Mouse (Mus musculus) gastrocnemius, postnatal 4 days (tissue): Measurements from ENCODE around the gene Mast4. TPM values are rescaled to one million over a fixed set of nuclear protein-coding genes. Genes with fewer than 3 reads are reported as not detected.
A peak's percentile ranks its signal among the peaks of the same experiment; 100 is the strongest.

Experiments
- DNase-seq, 2 experiments: peaks; one replicate each; pipeline ENCODE4 v3.0.0; 2021 to 2022; ENCODE audit warnings: low spot score in 2 of 2, mixed read lengths in 2 of 2
- total RNA-seq, 2 experiments: library from RNA; stranded (reverse); gene quantifications; 2 replicates each; pipeline ENCODE4 v1.2.3; 2021

Gene Mast4
- total RNA-seq, 2 experiments from 2014 or later: 45.1 to 46.7 TPM

DNA sequence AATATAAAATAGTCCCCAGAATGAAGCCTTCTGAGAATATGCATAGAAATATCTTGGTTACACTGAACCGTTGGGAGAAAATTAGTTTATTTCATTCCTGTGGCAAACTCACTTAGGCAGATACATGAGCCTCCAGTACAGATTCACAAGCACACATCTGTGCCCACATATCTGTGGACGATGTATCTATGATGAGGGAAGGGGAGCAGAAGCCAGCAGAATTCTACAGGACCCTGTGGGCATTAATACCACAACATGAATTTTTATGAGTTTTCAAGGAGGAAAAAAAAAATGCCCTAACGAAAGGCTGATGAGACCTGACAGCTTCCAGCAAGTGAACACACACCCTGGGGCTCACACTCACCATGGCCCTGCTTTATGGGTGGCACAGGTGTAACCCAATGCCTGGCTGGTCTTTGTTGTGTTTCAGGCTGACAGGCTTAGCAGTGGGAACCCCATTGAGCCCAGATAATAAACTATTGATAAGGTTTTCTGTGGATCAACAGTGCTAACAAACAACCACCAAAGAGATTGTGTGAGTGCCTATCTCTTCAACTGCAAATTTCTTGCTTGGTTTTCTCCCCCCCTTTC lies 17.4 kb downstream of the Mast4 start:
- no peak for DNase-seq

DNA sequence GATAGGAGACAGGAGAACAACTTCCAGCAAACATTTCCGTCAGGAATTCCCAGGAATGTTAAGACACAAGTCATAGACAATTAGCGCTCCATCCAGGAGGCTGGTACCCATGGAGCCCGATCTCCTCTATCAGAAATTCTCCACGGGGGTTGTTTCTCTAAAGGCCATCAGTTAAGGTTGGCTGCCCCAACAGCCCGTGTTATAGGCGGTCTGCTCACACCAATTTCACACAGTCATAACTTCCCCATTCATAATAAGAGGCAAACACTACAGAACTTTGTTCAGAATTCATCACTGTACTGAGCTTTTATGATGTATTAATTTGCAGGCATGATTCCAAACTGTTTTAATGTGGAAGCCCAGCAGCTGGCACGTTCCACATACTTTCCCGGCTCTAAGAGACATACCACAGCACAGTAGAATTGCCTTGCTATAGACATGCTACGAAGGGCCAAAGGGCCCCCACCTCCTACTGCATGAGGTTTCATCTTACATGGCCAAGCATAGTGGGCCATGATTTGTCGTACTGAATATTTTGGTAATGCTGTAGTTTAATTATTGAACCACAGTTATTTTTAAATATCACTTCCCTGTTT lies 19.1 kb downstream of the Mast4 start:
- DNase-seq: no peak

DNA sequence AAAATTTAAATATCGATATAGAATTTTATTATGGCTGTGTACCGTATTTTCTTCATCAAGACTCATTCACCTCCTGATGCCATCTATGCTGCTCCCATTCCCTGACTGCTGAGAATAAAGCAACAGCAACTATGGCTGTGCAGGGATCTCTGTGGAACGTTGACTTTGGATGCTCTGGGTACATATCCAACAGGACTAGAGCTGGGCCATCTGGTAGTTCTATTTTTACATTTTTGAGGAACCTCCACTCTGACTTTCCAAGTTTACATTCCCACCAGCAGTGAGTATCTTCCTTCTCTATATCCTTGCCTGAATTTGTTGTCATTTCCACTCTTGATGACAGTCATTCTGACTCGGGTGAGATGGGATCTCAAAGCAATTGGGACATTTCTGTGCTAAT lies 26.0 kb downstream of the Mast4 start:
- no peak for DNase-seq

DNA sequence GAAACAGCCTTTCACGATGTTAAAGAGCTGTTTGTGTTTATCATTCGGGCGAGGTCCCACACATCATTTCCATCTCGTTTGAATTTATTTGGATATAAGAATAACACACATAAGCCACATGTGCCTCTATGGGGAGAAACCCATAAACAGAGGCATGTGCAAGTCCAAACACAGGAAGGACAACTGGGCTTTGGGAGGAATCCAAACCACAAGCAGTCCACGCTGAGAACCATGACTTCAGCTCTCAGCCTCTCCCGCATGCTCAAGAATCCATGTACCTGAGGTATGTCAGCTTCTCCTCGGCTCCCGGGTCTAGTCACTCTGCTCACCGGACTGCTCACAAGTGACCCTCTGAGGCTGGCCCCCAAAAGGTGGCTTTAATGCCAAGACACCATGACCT lies 30.5 kb downstream of the Mast4 start:
- DNase-seq: no peak

DNA sequence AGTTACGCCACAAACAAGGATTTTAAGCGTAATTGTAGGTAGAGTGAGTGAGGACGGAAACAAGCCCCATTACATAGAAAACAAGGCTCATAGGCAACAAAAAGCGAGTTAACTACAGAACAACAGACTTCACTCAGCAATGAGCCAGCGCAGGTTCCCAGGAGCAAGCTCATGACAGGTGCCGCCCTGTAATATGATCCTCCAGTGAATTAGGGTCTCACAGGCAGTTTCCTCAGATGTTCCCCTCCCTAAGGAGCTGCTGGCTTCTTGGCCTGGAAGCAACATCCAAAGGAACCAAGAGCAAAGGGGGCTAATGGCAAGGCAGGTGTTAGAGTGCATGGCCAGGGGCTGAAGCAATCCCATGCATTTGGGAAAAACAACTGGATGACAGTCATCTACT lies 31.8 kb downstream of the Mast4 start:
- no peak for DNase-seq

DNA sequence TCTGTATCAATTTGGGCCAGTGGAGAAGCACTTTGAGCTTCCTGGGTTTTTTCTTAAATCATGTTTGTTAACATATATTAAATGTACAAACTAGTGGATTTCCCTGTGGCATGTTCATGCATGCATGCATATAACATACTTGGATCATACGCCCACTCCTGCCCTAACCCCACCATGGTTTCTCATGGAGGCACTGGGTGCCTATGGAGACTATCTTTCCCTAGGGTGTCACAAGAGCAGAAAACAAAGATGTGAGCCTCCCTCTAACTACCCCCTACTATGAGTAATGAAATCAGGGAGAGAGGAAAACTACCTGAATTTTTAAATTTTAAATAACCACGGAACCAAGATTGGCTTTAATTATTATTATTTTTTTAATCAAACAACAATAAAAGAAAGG lies 32.2 kb downstream of the Mast4 start:
- no peak for DNase-seq

DNA sequence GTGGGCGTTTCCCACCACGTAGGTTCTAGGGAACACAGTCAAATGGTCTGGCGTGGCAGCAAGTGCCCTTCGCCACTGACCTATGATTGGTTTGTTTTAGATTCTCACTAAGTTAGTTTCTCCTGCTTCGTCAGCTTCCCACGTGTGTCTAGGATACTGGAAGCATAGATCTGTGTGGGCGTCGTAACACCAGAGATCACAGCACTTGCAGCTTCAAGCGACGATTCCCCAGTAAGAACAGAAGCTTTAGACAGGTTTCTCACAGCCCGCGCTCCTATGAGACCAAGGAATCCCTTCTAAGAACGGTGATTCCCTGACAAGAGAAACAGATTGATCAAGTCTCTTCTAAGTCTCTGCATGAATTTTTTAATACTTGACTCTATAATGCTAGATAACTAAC lies 39.9 kb downstream of the Mast4 start:
- no peak for DNase-seq

DNA sequence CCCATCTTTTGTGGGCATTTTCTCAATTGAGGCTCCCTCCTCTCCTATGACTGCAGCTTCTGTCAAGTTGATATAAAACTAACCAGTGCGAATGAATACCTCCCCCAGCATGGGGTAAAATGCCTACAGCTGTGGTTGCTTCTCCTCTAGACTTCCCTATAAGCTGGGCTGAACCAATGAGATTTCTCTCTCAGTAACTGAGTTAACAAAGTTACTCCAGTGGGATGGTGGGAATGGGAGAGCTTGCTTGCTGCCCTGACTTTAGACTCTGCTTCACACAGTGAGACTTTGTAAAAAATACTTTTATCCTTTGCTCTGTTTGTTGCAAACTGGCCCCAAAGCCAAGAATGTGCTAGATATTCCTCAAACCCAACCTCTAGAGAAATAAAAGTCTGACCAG lies 41.2 kb downstream of the Mast4 start:
- DNase-seq: peak in 1 of 2 experiments; percentile 13

DNA sequence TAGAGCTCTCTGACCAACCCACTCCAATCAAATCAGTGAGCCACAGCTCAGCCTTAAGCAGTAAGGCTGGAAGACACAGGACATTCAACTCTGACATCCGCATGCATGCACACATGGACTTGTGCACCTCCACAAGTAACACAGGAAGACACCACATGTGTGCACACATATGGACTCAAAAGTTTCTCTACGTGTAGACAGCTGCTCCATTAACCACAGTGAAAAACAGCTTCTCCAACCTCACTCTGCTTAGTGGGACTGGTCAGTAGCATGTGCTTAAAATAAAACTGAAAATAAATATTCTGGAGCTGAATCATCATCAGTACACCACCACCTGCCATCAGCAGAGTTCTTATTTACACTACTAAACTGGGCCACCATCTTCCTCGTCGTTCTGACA lies 43.2 kb downstream of the Mast4 start:
- DNase-seq: no peak

DNA sequence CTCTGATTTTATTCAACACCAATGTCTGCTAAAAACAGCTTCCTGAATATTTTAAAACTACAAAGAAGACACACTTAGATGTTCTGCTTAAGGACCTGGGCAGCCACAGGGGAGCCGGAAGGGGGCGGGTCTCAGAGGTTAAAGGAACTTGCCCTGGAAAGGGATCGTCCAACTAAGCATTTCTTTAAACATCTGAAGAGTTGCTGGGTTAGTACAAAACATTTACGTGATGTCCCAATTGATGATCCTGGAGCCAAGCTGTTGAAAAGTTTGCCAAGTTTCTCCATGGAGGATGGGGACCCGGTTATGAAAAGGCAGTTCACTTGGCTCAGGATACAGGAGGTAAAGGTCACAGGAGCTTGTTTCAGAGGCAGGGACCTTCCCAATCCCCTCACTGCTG lies 48.5 kb downstream of the Mast4 start:
- DNase-seq: no peak

DNA sequence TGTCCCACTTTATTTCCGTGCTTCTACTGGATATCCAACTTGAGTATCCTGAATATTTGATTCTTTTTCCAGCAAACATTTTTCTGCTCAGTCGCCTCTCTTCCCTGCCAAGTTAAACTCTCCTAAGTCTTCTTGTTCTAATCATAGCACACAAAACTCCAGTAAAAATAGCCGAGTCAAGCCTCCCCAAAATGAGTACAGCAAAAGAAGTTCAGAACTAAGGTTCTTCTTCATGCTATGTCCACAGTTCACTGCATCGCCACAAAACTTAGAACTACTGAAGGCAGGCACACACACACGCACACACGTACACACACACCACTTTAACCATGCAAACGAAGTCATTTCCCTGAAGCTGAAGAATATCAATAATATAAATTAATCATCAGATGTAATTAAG lies 49.3 kb downstream of the Mast4 start:
- DNase-seq: no peak

DNA sequence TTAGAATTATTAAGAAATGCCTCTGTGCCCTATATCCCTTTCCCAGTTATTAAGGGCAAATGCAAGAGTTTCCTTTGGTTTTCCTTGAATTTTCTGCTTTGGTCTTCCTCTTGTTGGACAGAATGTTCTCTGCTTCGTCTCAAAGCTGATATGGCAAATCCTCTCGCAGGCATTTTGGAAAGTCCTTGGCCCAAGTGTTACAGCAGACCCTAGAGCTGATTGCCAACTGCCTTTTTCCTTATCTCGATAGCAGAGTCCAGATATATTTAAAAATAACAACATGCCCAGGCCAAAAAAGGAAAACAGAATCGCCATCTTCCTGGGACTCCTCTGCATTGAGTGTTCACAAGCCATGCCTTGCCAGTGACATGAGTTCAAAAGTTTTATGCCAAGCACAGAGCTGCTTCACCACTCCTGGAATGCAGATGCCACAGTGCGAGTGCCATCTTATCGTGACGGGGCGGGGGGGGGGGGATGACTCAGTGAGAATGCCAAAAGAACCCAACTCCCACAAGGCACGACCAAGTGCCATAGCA lies 63.4 kb downstream of the Mast4 start:
- no peak for DNase-seq

DNA sequence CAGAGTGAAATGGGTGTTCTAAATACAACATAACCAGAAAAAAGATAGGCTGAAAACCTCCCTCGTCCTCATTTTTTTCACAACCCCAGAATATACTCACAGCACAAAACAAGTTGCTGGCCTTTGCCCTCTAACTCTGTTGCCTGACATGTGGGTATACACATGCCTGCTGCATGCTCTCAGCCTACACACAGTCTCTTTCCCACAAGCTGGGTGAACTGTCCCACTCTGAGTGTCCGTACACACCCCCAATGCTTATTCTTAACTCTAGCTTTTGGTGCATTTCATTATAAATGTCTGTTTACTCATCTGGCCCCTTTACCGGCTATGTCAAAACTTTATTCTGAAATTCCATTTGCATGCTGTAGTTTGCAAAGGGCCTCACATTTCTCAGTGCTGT lies 71.6 kb downstream of the Mast4 start:
- no peak for DNase-seq

DNA sequence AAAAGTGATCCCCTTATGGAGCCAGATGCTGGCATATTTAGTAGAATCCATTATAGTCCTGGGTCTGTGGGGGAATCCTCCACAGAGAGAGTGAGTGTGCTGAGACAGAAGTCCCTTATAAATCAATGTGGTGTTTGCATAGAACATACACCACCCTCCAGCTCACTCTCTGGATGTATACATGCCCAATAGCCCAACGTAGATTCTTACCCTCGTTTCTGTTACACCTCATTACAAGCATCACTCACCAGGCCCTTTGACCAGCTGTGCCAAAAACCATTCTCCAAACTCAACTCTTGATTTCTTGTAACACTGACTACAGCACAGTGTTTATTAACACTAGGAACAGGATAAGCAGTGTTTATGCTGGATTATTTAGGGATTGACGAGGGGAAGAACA lies 72.2 kb downstream of the Mast4 start:
- DNase-seq: no peak

DNA sequence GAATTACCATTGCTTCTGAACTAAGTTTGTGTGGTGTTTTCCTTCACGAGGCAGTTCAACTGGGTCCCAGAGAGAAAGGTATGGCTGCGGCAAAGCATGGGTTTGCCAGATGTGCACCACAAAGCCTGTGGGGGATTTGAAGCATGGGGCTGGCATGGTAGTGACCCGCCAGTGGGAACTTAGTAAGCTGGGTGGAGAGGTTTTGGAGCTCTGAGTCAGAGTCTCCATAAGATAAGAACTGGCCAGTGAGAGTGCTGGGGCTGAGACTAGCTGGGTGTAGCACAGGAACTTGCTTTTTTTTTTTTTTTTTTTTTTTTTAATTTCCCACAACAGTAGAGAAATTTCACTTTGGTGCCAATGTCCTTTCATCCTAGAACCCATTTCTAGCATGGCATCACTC lies 73.9 kb downstream of the Mast4 start:
- DNase-seq: no peak

DNA sequence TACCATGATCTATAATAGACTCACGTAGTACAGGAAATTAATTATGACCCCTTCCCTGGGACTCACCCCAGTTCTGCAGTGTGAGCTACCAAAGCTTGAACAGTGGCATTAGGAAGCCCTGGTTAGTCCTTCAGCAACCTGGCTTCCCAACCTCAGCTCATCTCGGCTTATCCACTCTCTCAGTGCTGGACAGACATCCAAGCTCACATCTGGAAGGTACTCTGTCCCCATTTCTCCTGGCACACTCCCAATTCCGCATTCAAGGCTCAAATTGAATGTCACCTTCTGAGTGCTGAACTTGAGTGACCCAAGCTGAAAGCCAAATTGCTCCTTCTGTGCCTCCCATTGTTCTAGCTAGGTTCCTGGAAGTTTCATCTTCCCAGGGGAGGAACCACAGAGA lies 76.2 kb downstream of the Mast4 start:
- no peak for DNase-seq

DNA sequence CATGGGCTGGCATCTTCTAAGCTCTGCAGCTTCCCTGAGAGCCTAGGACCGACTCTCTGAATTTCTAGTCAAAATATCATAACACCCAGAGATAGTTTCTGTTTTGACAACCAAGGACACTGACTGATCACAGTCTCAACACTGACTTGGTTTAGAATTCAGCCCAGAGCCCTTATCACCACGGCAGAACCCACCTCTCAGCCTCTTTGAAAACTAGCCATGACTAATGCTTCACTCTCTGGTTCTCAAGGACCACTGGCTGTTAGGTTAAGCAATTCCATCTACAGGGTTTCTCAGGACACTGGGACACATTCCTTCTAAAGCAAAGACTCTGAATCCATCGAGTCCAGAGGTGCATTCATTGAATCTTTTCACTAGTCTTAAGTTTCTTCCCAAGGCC lies 79.4 kb downstream of the Mast4 start:
- no peak for DNase-seq

DNA sequence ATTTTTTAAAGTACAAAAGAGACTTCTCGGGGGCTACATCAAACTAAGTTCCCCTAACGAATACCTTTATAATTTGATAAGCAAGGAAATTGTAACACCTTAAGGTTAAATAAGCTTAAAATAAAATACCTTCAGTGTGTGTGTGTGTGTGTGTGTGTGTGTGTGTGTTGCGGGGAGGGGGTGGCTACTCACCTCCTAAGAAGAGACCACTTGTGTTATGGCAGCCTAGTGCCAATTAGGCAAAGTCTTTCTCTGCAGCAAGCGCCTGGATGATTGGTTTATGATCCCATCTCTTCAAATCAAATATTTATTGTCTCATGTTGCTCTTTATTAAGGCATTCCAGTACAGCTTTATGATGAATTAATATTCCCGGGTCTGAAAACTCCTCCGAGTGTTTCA lies 81.2 kb downstream of the Mast4 start:
- DNase-seq: no peak

DNA sequence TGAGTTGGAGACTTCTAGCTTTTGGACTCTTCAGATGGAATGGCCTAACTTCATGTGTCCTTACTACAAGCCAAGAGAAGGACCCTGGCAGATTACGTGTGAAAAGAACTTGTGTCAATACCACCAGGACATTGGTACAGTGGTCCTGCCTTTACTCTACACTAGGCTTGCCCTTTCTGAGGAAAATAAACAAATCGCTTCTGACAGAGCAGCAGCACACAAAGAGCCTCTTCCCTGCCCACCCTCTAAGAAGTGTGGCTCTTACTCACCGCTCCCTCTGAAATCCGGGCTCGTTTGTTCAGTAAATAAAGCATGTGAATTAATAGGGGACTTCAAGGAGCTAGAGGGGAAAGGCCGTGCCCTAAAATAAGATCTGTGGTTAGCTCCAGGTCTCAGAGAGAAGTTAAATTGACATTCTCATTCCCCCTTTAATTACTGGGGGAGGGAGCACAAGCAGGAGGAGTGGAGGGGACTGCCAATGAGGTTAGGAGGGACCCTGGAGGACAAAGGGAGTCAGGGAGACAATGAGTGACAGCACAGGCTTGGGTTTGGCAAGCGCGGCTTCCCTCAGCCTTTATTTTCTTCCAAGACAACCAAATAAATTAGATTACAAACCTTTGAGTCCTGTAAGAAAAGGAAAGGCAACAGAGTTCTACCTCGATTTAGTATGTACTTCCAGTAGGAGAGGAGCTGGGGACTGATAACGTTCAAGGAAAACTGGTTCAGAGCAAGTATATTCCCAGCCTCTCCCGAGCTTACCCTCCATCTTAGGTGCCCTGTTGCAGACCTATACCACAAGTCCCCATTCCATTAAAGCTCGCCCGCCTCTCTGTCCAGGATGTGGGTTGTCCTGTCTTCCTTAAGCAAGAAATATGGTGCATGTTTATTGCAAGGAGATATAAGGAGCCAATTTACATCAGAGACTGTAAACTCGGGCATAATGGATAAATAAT lies 85.9 kb downstream of the Mast4 start:
- DNase-seq: no peak

DNA sequence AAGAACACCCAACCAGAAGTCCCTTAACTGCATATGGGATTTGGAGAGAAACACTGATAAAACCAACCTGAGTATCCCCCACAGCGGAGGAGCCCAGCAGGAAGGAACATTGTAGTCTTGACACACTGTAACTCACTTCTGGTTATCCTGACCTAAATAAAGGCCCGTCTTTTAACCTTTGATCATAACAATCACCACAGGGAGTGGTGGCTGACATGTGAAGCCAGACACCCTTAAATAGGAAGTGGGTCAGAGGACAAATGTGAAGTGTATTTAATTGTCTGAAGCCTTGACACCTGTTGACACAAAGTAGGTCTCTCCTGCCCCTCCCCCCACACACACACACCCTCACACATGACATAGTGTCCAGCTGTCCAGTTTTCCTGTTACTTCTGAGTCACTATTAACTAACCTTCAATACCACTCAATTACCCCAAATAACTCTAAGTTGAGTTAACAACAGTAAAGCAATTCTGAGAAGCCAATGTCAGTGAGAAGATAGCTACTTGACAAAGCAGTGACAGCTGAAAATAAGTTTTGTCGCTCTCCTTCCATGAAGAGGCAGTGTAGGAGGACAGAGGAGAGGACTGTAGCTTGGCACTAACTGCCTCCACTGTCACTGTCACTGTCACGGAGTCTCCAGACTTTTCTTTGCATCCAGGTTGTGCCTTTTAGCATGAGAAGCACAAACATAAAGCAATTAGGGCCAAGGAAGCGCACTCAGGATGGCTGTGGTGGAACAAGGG lies 87.2 kb downstream of the Mast4 start:
- no peak for DNase-seq

DNA sequence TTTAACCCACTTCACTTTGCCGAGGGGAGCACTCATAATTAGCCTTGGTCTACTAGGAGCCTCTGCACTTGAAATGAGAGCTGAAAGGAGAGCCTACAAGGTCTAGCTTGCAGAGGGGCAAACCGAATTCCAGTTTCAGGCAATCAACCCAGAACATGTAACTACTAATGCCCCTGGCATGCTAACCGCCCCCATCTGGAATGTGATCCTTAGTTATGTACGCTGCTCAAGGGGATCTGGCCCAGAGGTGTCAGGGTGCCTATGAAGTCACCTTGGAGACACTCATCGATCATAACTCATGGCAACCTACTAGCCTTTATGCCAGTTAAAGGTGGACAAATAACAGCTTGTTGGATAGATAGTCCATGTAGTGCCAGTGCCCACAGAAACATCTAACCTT lies 88.9 kb downstream of the Mast4 start:
- DNase-seq: no peak

DNA sequence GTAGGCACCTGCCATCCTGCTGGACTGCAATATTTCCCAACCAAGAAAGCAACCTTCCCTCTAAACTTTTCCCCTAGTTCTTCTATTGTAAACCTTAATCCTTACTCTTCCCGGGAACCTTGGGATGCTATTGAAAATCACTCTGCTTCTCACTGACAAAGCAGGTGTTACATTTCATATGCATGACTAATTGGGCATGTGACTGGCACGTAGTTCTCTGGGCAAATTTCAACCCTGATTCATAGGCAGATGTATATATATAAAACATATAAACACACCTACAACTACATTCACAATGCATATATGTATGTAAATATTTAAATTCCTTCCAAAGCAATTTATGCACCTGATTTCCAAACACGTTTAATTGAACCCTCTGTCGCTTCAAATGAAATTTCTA lies 90.2 kb downstream of the Mast4 start:
- no peak for DNase-seq
